Mouse (Mus musculus): ENCODE results near the gene Gm10354.
"Not testable (repeated sequence)": the region's sequence is repeated elsewhere in the genome, so short reads cannot be mapped to it uniquely, and the experiment has no call there.

GRCm38 (mm10) chr5:15004569-15005562 lies 26.1 kb upstream of the Gm10354 start:
- TF ChIP-seq EP300, CTCF (IDR thresholded peaks at IDR 0.05): not testable (repeated sequence)

All from lung, postnatal 0 days (tissue).